Mouse (Mus musculus) midbrain, postnatal 0 days (tissue): Measurements from ENCODE around the gene Magi2. TPM values are rescaled to one million over a fixed set of nuclear protein-coding genes. Genes with fewer than 3 reads are reported as not detected.
A peak's percentile ranks its signal among the peaks of the same experiment; 100 is the strongest.

Experiments used
- ATAC-seq: fragments of 200-750 bp; cut with Nextera tagmentation; 2 replicates; pipeline ENCODE4 v1.8.0; 2017; ENCODE audit warnings: moderate number of reproducible peaks, mild to moderate bottlenecking, moderate TSS enrichment, moderate library complexity; ENCODE audit not compliant: low FRiP score
- DNase-seq: peaks from one replicate; pipeline ENCODE4 v3.0.0-alpha.2; 2015; ENCODE audit warnings: low spot score
- H3K27ac ChIP-seq: fragments of 300-500 bp; sonication (generic); 2 replicates; pipeline ENCODE4 v1.5.1; 2014; ENCODE audit warnings: low read depth, mild to moderate bottlenecking, low read length, mixed read lengths
- H3K27me3 ChIP-seq: fragments of 300-500 bp; sonication (generic); 2 replicates; pipeline ENCODE4 v1.6.1; 2014; ENCODE audit warnings: low read length, control low read depth, mixed read lengths; ENCODE audit not compliant: insufficient read depth
- H3K36me3 ChIP-seq: fragments of 300-500 bp; sonication (generic); 2 replicates; pipeline ENCODE4 v1.6.1; 2014; ENCODE audit warnings: low read length, control low read depth, mixed read lengths; ENCODE audit not compliant: insufficient read depth
- H3K4me1 ChIP-seq: fragments of 300-500 bp; sonication (generic); 2 replicates; pipeline ENCODE4 v1.6.1; 2014; ENCODE audit warnings: mild to moderate bottlenecking, control low read depth, antibody characterized with exemption, low read length, mixed read lengths; ENCODE audit not compliant: insufficient read depth
- H3K4me2 ChIP-seq: fragments of 300-500 bp; sonication (generic); 2 replicates; pipeline ENCODE4 v1.6.1; 2014; ENCODE audit warnings: low read depth, mild to moderate bottlenecking, low read length, mixed read lengths; ENCODE audit not compliant: poor library complexity, severe bottlenecking
- H3K4me3 ChIP-seq: fragments of 300-500 bp; sonication (generic); 2 replicates; pipeline ENCODE4 v1.5.1; 2014; ENCODE audit warnings: low read depth, mild to moderate bottlenecking, low read length, moderate library complexity
- H3K9ac ChIP-seq: fragments of 300-500 bp; sonication (generic); replicated peaks from 2 replicates; pipeline ENCODE4 v1.6.1; 2014; ENCODE audit warnings: mild to moderate bottlenecking, low read length, moderate library complexity, mixed read lengths; ENCODE audit not compliant: poor library complexity, severe bottlenecking
- H3K9me3 ChIP-seq: fragments of 300-500 bp; sonication (generic); 2 replicates; pipeline ENCODE4 v1.6.1; 2016; ENCODE audit warnings: low read length, control low read depth
- CTCF ChIP-seq: IDR thresholded peaks from 2 replicates; pipeline ENCODE4 v1.5.1; 2016; ENCODE audit warnings: antibody characterized with exemption, mild to moderate bottlenecking
- WGBS: fragments of 180-500 bp; shearing (Covaris S2); extraction: QIAGEN DNeasy Blood & Tissue Kit; methylation state at CpG from one replicate; pipeline ENCODE4 v1.1.7; 2014; 5-methylcytosine and 5-hydroxymethylcytosine counted together
- polyA plus RNA-seq: library from polyadenylated mRNA; unstranded; fragments of >200 nt; fragmentation: Nextera tagmentation; extraction: Ambion mirVana; gene quantifications from 2 replicates; pipeline ENCODE4 v1.2.1, GENCODE M21; 2015
- total RNA-seq: library from RNA; depleted of rRNA; stranded (reverse); fragments of >200 nt; gene quantifications from 2 replicates; pipeline ENCODE4 v1.2.3, GENCODE M21; 2014

Magi2 gene
- total and polyA plus RNA-seq, 2 experiments from 2014 or later, result 20.0 to 59.3 TPM

DNA sequence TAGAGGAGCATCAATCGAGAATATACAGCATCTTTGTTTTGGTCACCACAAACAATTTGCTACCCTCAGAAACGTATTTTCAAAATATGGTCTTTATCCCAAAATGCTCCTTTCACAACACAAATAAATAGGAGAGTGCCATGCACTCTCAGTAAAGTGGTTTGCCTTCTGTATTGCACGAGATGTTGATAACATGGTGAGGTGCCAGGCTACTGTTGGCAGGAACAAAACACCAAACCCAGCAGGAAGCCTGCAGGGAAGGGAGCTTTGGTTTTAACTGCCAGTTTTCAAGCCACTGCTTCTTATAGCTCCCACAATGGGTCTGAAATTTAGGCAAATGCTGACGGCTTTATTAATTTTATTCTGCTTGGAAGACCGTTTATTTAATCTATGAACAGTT, 1131.6 kb downstream of the Magi2 start:
- peak; percentile 48 for DNase-seq
- no peak for TF ChIP-seq CTCF
- 42% methylated on average over 5 of the region's 5 CpGs for whole genome bisulfite sequencing
- Histone ChIP-seq H3K4me1 (no peaks in the 10 kb centered on the region; the same call in 1 of the 2 replicates), H3K4me3 (no peak overlapping the region), H3K27ac (no peak overlapping the region), H3K9ac (no peak overlapping the region), H3K9me3 (no peaks in the 10 kb centered on the region), H3K4me2 (no peak overlapping the region), H3K36me3 (no peaks in the 10 kb centered on the region), H3K27me3 (no peaks in the 10 kb centered on the region)
- ATAC-seq, result no peak

DNA sequence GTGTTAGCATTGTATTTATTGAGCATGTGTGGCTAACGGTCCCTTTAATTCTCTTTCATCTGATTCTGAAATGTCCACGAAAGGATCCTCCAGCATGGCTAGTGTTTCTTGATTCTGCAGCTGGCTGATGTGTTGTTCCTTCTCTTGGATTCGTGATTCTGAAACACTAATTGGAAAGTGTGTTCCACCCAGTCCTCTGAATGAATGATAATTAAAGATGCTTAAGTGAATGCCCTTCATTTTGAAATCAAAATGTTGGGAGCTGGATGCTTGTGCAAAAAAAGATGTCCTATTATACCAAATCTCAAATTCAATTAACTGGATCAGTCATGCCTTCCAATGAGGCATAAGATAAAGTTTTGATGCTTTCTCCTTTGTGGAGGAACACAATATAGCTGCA, 1132.2 kb downstream of the Magi2 start:
- no peaks in the 10 kb centered on the region; the same call in 1 of the 2 replicates for H3K4me1 ChIP-seq
- no peak overlapping the region for H3K9ac ChIP-seq
- H3K9me3 ChIP-seq, result no peaks in the 10 kb centered on the region
- 21% methylated on average over 3 of the region's 3 CpGs for WGBS
- no peaks in the 10 kb centered on the region for H3K36me3 ChIP-seq
- DNase-seq, result no peak
- no peaks in the 10 kb centered on the region for H3K27me3 ChIP-seq
- no peak overlapping the region for H3K4me3 ChIP-seq
- no peak for TF ChIP-seq CTCF
- H3K27ac ChIP-seq, result no peak overlapping the region
- no peak overlapping the region for H3K4me2 ChIP-seq
- ATAC-seq, result no peak

DNA sequence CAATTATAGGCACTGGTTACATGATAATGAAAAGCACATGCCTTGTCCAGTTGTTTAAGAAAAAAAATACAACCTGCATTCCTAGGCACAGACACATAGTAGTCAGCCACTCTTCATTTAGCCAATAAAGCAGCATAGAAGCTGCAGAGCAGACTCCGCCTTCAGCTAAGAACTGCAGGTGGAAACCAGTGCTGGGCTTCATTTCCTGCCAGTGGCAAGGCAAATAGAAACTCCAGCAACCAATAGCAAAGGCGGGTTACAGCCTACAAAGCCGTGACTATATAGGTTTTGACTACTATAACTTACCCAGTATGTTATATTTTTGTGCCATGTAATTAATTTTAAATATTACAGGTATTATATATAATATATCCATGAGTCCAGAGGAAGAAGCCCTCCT, 1135.3 kb downstream of the Magi2 start:
- WGBS, result 90% methylated on average over 3 of the region's 3 CpGs

DNA sequence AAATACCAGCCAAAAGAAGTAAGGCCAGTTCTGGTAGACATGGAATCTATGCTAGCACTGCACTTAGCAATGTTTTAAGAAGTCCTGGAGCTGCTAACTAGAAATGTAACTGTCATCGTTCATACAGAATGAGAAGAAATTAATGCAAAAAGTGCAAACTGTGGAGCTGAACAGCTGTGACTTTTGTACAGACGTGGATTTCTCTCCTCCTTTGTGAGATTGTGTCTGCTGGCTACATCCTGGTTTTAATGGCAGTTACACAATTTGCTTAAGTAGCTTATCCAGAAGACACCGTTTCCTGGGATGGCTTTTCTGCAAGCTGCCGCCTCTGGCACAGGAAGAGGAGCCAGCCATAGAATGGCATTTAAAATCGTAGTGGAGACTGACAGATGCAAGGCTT, 1136.4 kb downstream of the Magi2 start:
- no peaks in the 10 kb centered on the region for H3K27me3 ChIP-seq
- H3K27ac ChIP-seq, result 0 out of 2 replicates have a peak overlapping the region, but pooled peaks have one; percentile 18
- ATAC-seq (no peak), DNase-seq (no peak)
- no peak for TF ChIP-seq CTCF
- H3K4me1 ChIP-seq, result no peaks in the 10 kb centered on the region; the same call in 1 of the 2 replicates
- H3K4me2 ChIP-seq, result no peak overlapping the region
- no peak overlapping the region for H3K4me3 ChIP-seq
- no peaks in the 10 kb centered on the region for H3K9me3 ChIP-seq
- no peak overlapping the region for H3K9ac ChIP-seq
- H3K36me3 ChIP-seq, result no peaks in the 10 kb centered on the region
- WGBS, result 44% methylated on average over 5 of the region's 5 CpGs

More for the DNA sequence above, 1135.3 kb downstream of the Magi2 start:
- no peak for ATAC-seq
- Histone ChIP-seq H3K9me3 (no peaks in the 10 kb centered on the region), H3K27ac (no peak overlapping the region), H3K27me3 (no peaks in the 10 kb centered on the region), H3K4me1 (no peaks in the 10 kb centered on the region; the same call in 1 of the 2 replicates), H3K36me3 (no peaks in the 10 kb centered on the region), H3K4me3 (no peak overlapping the region), H3K9ac (no peak overlapping the region), H3K4me2 (no peak overlapping the region)
- DNase-seq, result no peak
- no peak for TF ChIP-seq CTCF

DNA sequence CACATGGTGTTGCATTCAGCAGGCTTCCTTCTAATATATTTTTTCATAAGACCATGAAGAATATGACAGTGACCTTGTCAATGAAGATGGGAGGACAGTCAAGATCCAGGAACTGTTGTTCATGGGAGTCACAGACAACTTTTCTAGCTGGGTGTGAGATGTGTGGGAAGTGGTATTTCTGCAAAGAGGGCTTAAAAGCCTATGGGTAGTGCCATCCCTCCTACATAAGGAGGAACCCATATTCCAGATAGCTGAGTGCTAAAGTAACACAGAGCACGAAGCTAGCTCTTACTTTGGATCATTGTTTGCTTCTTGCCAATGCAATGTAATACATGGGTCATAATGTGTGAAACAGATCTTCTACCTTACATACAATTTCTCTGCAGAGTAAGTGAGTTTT, 1146.8 kb downstream of the Magi2 start:
- DNase-seq, result no peak
- H3K27ac ChIP-seq, result no peak overlapping the region
- no peak for TF ChIP-seq CTCF
- H3K27me3 ChIP-seq, result no peaks in the 10 kb centered on the region
- H3K9me3 ChIP-seq, result no peaks in the 10 kb centered on the region
- no peaks in the 10 kb centered on the region for H3K36me3 ChIP-seq
- no peak overlapping the region for H3K4me3 ChIP-seq
- H3K4me1 ChIP-seq, result no peaks in the 10 kb centered on the region
- no peak for ATAC-seq
- H3K9ac ChIP-seq, result no peak overlapping the region
- no peak overlapping the region for H3K4me2 ChIP-seq
- 74% methylated on average over 1 of the region's 1 CpGs for WGBS

DNA sequence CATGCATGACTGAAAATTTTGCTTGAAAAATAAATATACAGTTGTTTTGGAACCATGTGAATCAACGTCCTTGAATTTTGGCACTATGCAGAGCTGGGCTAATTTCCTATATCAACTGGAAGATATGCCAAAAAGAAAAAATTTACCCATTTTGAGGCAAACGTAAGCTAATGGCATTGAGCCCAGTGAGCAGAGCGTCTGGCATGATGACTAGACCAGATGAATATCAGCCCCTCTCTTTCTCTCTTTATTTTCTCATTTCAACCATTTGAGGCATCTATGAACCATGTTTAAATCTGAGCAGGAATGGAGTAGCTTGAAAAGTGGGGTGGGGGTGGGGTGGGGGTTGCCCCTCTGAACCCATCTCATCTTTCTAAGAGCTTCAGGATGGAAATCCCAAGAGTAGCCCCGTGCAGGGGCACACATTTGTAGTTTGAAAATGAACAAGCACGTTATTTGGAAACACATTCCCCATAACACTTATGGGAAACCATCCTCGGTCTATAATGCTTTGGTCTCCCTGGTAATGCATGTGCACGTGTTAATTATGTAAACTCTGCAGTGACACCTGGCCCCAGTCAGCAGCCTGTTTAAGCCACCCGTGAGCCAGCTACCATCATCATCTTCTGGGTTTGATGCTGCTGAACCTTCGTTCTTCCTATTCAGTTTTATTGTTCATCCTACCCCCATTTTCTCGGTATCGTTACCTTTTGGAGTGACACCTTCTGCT, 1151.4 kb downstream of the Magi2 start:
- Histone ChIP-seq H3K9ac (no peak overlapping the region), H3K27ac (no peak overlapping the region), H3K9me3 (no peaks in the 10 kb centered on the region), H3K36me3 (no peaks in the 10 kb centered on the region), H3K4me1 (no peaks in the 10 kb centered on the region), H3K4me2 (no peak overlapping the region), H3K4me3 (no peak overlapping the region), H3K27me3 (no peaks in the 10 kb centered on the region)
- DNase-seq (no peak), ATAC-seq (no peak)
- no peak for TF ChIP-seq CTCF
- WGBS, result 86% methylated on average over 11 of the region's 11 CpGs
